Mouse (Mus musculus): ENCODE results near the gene Rprml. TPM values are rescaled to one million over a fixed set of nuclear protein-coding genes. Genes with fewer than 3 reads are reported as not detected.

Gene Rprml
- polyA plus RNA-seq, 1 experiment from 2014 or later: 2.3 TPM

DNA sequence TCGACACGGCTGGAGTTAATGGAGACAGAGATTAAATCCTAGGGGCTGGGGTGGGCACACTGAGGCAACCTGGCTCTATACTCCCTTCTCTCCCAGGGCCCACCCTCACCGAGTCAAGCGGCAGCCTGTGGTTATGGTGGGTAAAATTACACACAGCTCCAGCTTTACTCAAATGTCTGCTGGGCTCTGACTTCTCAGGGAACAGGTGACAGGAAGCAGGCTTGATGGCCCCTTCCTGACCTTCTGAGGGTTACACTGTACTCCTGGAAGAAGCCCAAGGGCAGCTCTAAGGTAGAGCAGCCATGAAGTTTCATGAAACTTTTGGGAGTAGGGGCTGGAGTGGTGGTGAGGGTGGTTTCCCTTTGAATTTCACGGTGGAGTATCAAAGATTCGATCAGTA is 37.3 kb downstream of the Rprml start:
- no peak for TF ChIP-seq CTCF (IDR thresholded peaks at IDR 0.05; ENCODE audit: low read depth)
- Histone ChIP-seq H3K36me3 (ENCODE audit: control insufficient read depth, insufficient read depth) (peaks cover 69% of the 10 kb centered on the region), H3K4me2 (replicated peaks; ENCODE audit: low read depth) (no peak overlapping the region), H3K9ac (ENCODE audit: low read depth, low read length) (no peak overlapping the region), H3K9me3 (ENCODE audit: control insufficient read depth) (no peaks in the 10 kb centered on the region), H3K27me3 (replicated peaks; ENCODE audit: control insufficient read depth, insufficient read depth, low read length) (no peaks in the 10 kb centered on the region), H3K27ac (ENCODE audit: low read depth, low read length) (no peak overlapping the region; the same call in 1 of the 2 replicates), H3K4me1 (replicated peaks; ENCODE audit: control insufficient read depth, insufficient read depth, low read length) (0 out of 2 replicates have a peak, but pooled peaks cover 4% of the 10 kb centered on the region), H3K4me3 (ENCODE audit: low read depth, low read length) (no peak overlapping the region)
- no peak for ATAC-seq
- 88% methylated on average over 6 of the region's 6 CpGs for WGBS

DNA sequence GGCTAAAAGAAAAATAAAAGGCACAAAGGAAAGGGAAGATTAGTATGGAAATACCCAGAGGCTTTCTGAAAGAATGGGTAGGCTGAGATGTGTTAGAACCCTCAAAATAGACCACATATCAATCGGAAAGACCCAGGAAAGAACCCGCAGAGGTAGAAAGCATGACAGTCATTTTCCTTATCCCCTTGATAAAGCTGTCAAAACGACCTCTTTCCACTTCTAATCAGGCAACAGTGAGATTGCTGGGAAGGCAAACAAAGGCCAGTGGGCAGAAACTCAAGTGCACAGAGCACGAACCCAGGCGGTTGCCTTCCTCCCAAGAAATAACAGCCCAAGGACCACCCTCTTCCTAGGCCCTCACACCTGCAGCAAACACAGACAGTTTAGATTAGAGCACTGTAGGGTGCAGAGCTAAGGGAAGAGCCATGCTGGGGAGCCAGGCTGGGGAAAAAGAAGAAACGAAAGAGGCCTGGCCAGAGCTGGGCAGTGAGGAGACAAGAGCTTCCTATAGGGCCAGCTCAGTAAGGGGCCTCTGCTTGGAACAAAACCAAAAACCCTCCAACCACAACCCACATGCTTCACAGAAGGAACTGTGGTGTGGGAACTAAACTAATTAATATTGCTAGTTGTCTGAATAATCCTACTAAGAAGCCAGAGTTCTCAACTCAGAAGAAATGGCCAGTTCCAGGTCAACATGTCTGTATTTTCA is 39.1 kb downstream of the Rprml start:
- Histone ChIP-seq H3K9me3 (ENCODE audit: control insufficient read depth) (no peaks in the 10 kb centered on the region), H3K9ac (ENCODE audit: low read depth, low read length) (no peak overlapping the region), H3K4me3 (ENCODE audit: low read depth, low read length) (no peak overlapping the region), H3K27me3 (replicated peaks; ENCODE audit: control insufficient read depth, insufficient read depth, low read length) (no peaks in the 10 kb centered on the region), H3K4me2 (replicated peaks; ENCODE audit: low read depth) (no peak overlapping the region), H3K36me3 (ENCODE audit: control insufficient read depth, insufficient read depth) (peaks cover 52% of the 10 kb centered on the region), H3K4me1 (replicated peaks; ENCODE audit: control insufficient read depth, insufficient read depth, low read length) (0 out of 2 replicates have a peak, but pooled peaks cover 4% of the 10 kb centered on the region), H3K27ac (ENCODE audit: low read depth, low read length) (peak overlapping the region; percentile 60)
- no peak for ATAC-seq
- no peak for TF ChIP-seq CTCF (IDR thresholded peaks at IDR 0.05; ENCODE audit: low read depth)
- WGBS: 55% methylated on average over 6 of the region's 6 CpGs

DNA sequence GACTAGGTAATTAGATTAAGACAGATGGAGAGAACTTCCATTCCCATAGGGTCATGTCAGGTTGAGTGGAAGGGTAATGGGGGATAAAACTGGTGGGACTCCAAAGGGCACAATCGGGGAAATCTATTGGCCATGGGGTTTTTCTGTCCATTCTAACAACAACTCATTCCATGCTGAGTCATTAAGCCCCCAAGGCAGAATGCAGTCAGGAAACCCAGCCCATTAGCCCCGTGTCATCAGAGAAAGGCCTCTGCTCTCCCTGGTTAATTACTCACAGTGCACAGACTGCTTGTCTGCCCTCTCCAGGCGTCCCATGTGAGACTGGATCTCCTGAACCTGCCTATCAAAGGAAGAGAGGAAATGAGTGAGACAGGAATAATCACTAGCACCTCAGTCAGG is 39.6 kb downstream of the Rprml start:
- no peaks in the 10 kb centered on the region for H3K9me3 ChIP-seq (ENCODE audit: control insufficient read depth)
- ATAC-seq: no peak
- 0 out of 2 replicates have a peak, but pooled peaks cover 4% of the 10 kb centered on the region for H3K4me1 ChIP-seq (replicated peaks; ENCODE audit: control insufficient read depth, insufficient read depth, low read length)
- no peak overlapping the region for H3K4me3 ChIP-seq (ENCODE audit: low read depth, low read length)
- H3K4me2 ChIP-seq (replicated peaks; ENCODE audit: low read depth): no peak overlapping the region
- no peaks in the 10 kb centered on the region for H3K27me3 ChIP-seq (replicated peaks; ENCODE audit: control insufficient read depth, insufficient read depth, low read length)
- TF ChIP-seq CTCF (IDR thresholded peaks at IDR 0.05; ENCODE audit: low read depth): no peak
- WGBS: 34% methylated on average over 3 of the region's 3 CpGs
- peaks cover 47% of the 10 kb centered on the region for H3K36me3 ChIP-seq (ENCODE audit: control insufficient read depth, insufficient read depth)
- no peak overlapping the region for H3K9ac ChIP-seq (ENCODE audit: low read depth, low read length)
- H3K27ac ChIP-seq (ENCODE audit: low read depth, low read length): peak overlapping the region; percentile 60

DNA sequence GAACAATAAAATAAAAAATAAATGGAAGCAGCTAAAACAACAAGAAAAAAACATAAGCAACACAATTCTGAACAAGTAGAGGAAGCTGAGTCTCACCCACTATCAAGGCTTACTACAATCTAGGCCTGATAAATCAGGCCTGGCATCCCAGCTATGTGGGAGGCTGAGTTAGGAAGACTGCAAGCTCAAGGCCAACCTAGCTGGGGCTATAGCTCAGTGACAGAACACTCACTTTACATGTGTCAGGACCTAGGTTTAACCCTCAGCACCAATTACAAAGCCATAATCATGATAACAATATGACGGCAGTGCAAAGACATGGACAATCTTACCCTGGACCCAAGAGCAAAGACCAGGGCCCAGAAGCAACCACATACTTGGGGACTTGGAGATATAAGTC is 41.7 kb downstream of the Rprml start:
- H3K4me1 ChIP-seq (replicated peaks; ENCODE audit: control insufficient read depth, insufficient read depth, low read length): 0 out of 2 replicates have a peak, but pooled peaks cover 4% of the 10 kb centered on the region
- 50% methylated on average over 1 of the region's 1 CpGs for WGBS
- H3K4me2 ChIP-seq (replicated peaks; ENCODE audit: low read depth): no peak overlapping the region
- no peak overlapping the region for H3K4me3 ChIP-seq (ENCODE audit: low read depth, low read length)
- no peak overlapping the region for H3K9ac ChIP-seq (ENCODE audit: low read depth, low read length)
- H3K27me3 ChIP-seq (replicated peaks; ENCODE audit: control insufficient read depth, insufficient read depth, low read length): no peaks in the 10 kb centered on the region
- peaks cover 29% of the 10 kb centered on the region for H3K36me3 ChIP-seq (ENCODE audit: control insufficient read depth, insufficient read depth)
- no peak for TF ChIP-seq CTCF (IDR thresholded peaks at IDR 0.05; ENCODE audit: low read depth)
- no peak overlapping the region for H3K27ac ChIP-seq (ENCODE audit: low read depth, low read length)
- ATAC-seq: peak; percentile 52
- H3K9me3 ChIP-seq (ENCODE audit: control insufficient read depth): no peaks in the 10 kb centered on the region

DNA sequence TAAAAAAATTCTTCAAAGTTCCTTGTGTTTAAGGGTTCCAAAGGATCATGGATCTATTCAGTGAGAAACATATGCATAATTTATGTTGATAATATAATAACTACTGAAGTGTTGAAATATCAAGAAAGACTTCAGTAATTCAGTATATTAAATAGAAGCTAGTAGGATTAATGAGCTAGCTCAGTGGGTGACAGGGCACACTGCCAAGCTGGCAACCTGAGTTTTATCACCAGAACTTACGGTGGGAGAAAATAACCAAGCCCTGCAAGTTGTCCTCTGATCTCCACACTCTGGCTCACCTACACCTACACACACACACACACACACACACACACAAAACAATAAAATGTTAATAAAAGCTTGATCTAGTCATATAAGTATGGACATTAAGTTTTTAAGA is 43.9 kb downstream of the Rprml start:
- H3K4me2 ChIP-seq (replicated peaks; ENCODE audit: low read depth): no peak overlapping the region
- no peak overlapping the region for H3K4me3 ChIP-seq (ENCODE audit: low read depth, low read length)
- H3K9me3 ChIP-seq (ENCODE audit: control insufficient read depth): no peaks in the 10 kb centered on the region
- no peak for ATAC-seq
- TF ChIP-seq CTCF (IDR thresholded peaks at IDR 0.05; ENCODE audit: low read depth): no peak
- no peak overlapping the region for H3K27ac ChIP-seq (ENCODE audit: low read depth, low read length)
- no peaks in the 10 kb centered on the region for H3K27me3 ChIP-seq (replicated peaks; ENCODE audit: control insufficient read depth, insufficient read depth, low read length)
- no peak overlapping the region for H3K9ac ChIP-seq (ENCODE audit: low read depth, low read length)
- WGBS: 37% methylated on average over 1 of the region's 1 CpGs
- H3K4me1 ChIP-seq (replicated peaks; ENCODE audit: control insufficient read depth, insufficient read depth, low read length): 0 out of 2 replicates have a peak, but pooled peaks cover 4% of the 10 kb centered on the region
- peaks cover 7% of the 10 kb centered on the region for H3K36me3 ChIP-seq (ENCODE audit: control insufficient read depth, insufficient read depth)

DNA sequence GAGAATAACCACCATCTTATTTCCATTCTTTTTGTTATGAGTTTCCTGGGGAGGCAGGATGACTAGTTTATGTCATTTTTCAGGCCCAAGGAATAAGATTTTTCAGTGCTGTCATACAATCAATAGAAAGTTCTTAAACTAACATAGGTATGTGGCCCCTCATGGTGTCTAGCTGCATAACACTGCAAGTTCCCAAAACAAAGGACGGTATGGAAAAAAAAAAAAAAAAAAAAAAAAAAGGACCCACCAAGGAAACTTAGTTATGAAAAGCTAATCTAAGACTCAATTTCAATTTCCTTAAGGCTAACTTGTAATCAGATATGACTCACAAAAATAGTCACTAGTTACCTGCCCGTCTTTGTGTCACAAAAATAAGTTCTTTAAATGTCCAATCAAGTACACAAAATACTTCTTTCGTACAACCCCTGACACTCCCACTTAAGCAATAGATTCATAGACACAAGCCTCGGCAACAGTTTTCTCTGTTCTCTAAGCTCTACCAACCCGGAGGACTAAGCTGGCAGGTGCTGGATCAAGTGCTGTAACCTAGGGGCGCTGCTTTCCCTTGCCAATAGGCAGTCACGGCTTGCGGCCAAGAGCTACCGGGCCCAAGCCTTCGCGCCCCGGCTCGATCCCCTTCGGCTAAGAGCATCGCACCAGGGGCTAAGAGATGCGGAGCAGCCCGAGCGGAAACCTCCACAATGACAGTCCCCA is 47.6 kb downstream of the Rprml start:
- peak overlapping the region; percentile 89 for H3K9ac ChIP-seq (ENCODE audit: low read depth, low read length)
- ATAC-seq: peak; percentile 56
- WGBS: under 1% methylated on average over 18 of the region's 18 CpGs

More for the DNA sequence above, 47.6 kb downstream of the Rprml start:
- Histone ChIP-seq H3K4me1 (replicated peaks; ENCODE audit: control insufficient read depth, insufficient read depth, low read length) (no peaks in the 10 kb centered on the region), H3K4me2 (replicated peaks; ENCODE audit: low read depth) (peak overlapping the region; percentile 73), H3K27me3 (replicated peaks; ENCODE audit: control insufficient read depth, insufficient read depth, low read length) (no peaks in the 10 kb centered on the region), H3K27ac (ENCODE audit: low read depth, low read length) (peak overlapping the region; percentile 98), H3K4me3 (ENCODE audit: low read depth, low read length) (peak overlapping the region; percentile 73), H3K9me3 (ENCODE audit: control insufficient read depth) (no peaks in the 10 kb centered on the region), H3K36me3 (ENCODE audit: control insufficient read depth, insufficient read depth) (no peaks in the 10 kb centered on the region)
- TF ChIP-seq CTCF (IDR thresholded peaks at IDR 0.05; ENCODE audit: low read depth): peak; percentile 37

Data from intestine, postnatal 0 days (tissue).